Mouse (Mus musculus) forebrain, embryonic 10.5 days (tissue): Measurements from ENCODE around the gene Nol8. TPM values are rescaled to one million over a fixed set of nuclear protein-coding genes. Genes with fewer than 3 reads are reported as not detected.

Source experiments
- DNase-seq: peaks from one replicate; pipeline ENCODE4 v3.0.0-alpha.2; 2017; ENCODE audit warnings: low spot score; ENCODE audit errors: extremely low spot score
- H3K27ac ChIP-seq: fragments of 300-500 bp; sonication (generic); 2 replicates; pipeline ENCODE4 v1.5.1; 2016; ENCODE audit warnings: mild to moderate bottlenecking
- H3K27me3 ChIP-seq: fragments of 300-500 bp; sonication (generic); 2 replicates; pipeline ENCODE4 v1.6.1; 2016; ENCODE audit warnings: mild to moderate bottlenecking; ENCODE audit not compliant: poor library complexity, severe bottlenecking
- H3K36me3 ChIP-seq: fragments of 300-500 bp; sonication (generic); replicated peaks from 2 replicates; pipeline ENCODE4 v1.6.1; 2016; ENCODE audit warnings: mild to moderate bottlenecking, moderate library complexity
- H3K4me1 ChIP-seq: fragments of 300-500 bp; sonication (generic); 2 replicates; pipeline ENCODE4 v1.6.1; 2016
- H3K4me3 ChIP-seq: fragments of 300-500 bp; sonication (generic); 2 replicates; pipeline ENCODE4 v1.5.1; 2016; ENCODE audit warnings: mild to moderate bottlenecking, moderate library complexity
- H3K9me3 ChIP-seq: fragments of 300-500 bp; sonication (generic); 2 replicates; pipeline ENCODE4 v1.6.1; 2016; ENCODE audit warnings: mild to moderate bottlenecking, moderate library complexity
- WGBS: fragments of 180-500 bp; shearing (Covaris S2); methylation state at CpG from one replicate; pipeline ENCODE4 v1.1.7; 2016; 5-methylcytosine and 5-hydroxymethylcytosine counted together
- polyA plus RNA-seq: library from polyadenylated mRNA; unstranded; fragments of >200 nt; fragmentation: Nextera tagmentation; extraction: Ambion mirVana; gene quantifications from 2 replicates; pipeline ENCODE4 v1.2.1, GENCODE M21; 2016

The Nol8 gene
- polyA plus RNA-seq = 23.1 and 25.9 TPM in 2 replicates

DNA sequence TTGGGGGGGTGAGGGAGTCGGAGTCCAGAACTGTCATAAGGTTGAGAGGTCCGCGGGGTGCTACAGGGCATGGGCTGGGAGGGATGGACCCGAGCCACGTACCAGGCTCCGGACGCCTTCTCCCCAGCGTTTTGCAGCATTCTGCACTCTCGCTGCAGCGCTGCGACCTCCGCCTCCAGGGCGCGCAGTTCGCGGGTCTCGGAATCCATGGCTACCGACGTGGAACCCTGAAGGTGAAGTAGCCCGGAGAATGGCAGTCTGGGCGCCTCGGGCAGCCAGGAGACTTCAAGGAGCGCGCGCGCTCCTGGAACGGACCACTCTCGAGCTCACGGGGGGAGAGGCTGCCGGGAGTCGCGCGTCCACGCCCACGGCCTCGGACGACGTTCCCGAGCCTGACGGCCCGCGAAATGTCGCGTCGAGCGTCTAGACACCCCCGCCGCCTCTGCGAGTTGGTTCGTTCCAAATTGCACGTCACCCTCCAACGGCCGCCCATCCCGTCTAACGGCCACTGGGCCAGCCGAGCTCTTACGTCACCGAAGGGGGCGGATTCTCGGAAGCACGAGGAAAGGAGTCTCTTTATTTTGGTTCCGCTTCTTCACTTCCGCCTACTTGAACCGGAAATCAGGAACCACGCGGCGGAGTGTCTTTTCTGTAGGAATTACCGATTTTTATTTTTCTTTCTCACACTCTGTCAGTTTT lies at the start of gene Nol8, which contains the start of gene Cenpp:
TSS of gene Nol8 (plus strand) at position 598 of the 699 bp plus-strand sequence.
TSS of gene Cenpp (minus strand) at position 305 of the 699 bp plus-strand sequence.
- WGBS = under 1% methylated on average over 68 of the region's 68 CpGs
- peak within 1 kb of the TSS; percentile 87 for H3K27ac ChIP-seq
- peaks cover 31% of the 10 kb centered on the region for H3K36me3 ChIP-seq
- H3K27me3 ChIP-seq = no peaks in the 10 kb centered on the region
- DNase-seq = peak; percentile 99
- H3K4me1 ChIP-seq = peaks cover 22% of the 10 kb centered on the region
- no peaks in the 10 kb centered on the region for H3K9me3 ChIP-seq
- H3K4me3 ChIP-seq = peak within 1 kb of the TSS; percentile 86

DNA sequence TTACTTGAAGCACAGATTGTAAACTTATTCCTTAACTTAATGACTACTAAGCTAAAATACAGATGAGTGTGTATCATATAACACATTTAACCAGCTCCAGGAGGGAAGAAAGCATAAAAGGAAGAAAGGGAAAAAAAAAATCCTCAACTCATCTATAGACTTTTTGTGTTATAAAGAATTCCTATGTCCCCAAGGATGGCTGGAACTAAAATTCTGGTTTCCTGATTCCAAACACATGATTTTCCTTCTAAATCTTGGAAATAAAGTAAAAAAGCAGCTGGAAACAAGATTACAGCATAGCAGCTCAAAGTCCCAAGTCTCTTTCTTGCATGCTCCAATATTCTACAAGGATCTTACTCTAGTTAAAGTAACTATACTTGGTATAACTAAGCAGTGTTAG lies 49.3 kb upstream of the Nol8 start:
- Histone ChIP-seq H3K9me3 (peaks cover 3% of the 10 kb centered on the region; the same call in 1 of the 2 replicates), H3K4me1 (no peaks in the 10 kb centered on the region), H3K27me3 (no peaks in the 10 kb centered on the region), H3K4me3 (no peak overlapping the region), H3K36me3 (peaks cover 7% of the 10 kb centered on the region), H3K27ac (no peak overlapping the region)
- DNase-seq = no peak

DNA sequence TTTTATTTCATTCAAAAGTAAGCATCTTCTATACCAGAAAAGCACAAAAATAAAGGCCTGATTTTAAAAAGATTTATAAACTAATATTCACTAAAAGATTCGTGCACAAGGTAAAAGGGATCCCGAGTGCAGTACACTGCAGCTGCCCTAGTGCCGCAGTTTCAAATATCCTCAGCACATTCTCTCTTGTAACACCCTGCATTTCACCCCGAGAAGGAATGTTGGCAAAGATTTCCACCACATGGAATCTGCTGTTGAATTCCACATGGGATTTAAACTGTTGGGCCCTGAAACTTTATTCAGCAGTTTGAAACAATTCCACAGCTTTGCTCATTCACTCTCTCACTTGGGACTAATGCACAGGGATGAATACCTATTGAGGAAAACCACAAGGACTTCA lies 45.2 kb upstream of the Nol8 start, which contains the start of gene Ogn:
TSS of gene Ogn (plus strand) at position 333 of the 400 bp plus-strand sequence.
- no peak within 1 kb of the TSS for H3K27ac ChIP-seq
- WGBS = 78% methylated on average over 4 of the region's 4 CpGs

DNA sequence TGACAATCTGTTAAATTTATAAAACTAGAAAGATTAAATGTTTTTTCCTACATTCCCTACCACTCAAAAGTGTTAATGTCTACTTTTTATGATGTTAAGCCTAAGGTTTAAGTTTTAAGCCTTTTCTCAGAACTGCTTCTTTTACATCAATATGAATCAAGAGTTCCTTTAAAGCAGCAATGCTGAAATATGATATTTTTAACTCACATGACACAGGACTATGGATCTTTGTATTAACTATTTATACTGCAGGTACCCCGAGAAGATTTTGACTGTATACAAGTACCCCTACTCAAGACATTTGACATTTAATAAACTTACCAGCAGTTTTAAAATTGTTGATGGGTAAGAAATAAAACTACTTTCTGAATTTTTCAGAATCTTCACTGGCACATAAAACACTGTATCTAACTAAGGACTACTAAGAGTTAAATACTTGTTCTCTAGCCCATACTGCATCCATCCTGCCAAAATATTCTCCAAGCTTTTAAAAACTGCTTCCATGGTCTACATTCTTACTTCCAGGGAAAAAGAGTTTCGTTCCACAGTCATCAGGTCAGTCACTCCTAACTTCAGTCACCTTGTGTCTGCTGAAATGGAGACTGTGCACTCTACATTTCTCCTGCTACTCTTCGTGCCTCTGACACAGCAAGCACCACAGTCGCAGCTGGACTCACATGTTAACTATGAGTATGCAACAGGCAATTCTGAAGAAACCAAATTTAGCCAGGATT lies 44.1 kb upstream of the Nol8 start:
- no peak for DNase-seq
- H3K36me3 ChIP-seq = no peaks in the 10 kb centered on the region
- no peak overlapping the region for H3K27ac ChIP-seq
- H3K9me3 ChIP-seq = no peaks in the 10 kb centered on the region
- no peaks in the 10 kb centered on the region for H3K27me3 ChIP-seq
- 90% methylated on average over 4 of the region's 4 CpGs for WGBS
- no peak overlapping the region for H3K4me3 ChIP-seq
- no peaks in the 10 kb centered on the region for H3K4me1 ChIP-seq

More for the DNA sequence above, 45.2 kb upstream of the Nol8 start, which contains the start of gene Ogn:
- DNase-seq = no peak
- Histone ChIP-seq H3K36me3 (no peaks in the 10 kb centered on the region), H3K4me3 (no peak within 1 kb of the TSS), H3K4me1 (no peaks in the 10 kb centered on the region), H3K27me3 (no peaks in the 10 kb centered on the region), H3K9me3 (peaks cover 3% of the 10 kb centered on the region; the same call in 1 of the 2 replicates)

- H3K4me1 ChIP-seq = no peaks in the 10 kb centered on the region
- DNase-seq = no peak
- WGBS = 95% methylated on average over 3 of the region's 3 CpGs
- H3K36me3 ChIP-seq = no peaks in the 10 kb centered on the region
- H3K27ac ChIP-seq = no peak overlapping the region
- H3K27me3 ChIP-seq = no peaks in the 10 kb centered on the region
- no peaks in the 10 kb centered on the region for H3K9me3 ChIP-seq
- no peak overlapping the region for H3K4me3 ChIP-seq
Measured at GRCm38 (mm10) chr13:49617021-49617420, 35.9 kb upstream of the Nol8 start.

DNA sequence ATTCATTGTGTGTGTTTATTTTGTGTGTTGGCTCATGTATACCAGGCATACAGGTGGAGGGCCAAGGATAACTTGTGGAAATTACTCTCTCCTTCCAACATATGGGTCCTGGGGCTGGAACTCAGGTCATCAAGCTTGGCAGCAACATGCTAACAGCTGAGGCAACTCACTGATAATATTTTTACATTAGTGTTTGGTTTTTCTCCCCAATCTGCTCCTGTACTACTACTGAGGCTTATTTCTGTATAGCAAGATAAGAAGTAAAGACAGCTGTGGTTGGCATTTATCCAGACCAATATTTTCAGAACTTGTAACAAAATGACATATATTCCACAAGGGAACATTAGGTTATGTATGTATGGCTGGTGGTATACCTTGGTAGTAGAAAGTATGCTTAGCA lies 34.5 kb upstream of the Nol8 start:
- no peaks in the 10 kb centered on the region for H3K27me3 ChIP-seq
- no peaks in the 10 kb centered on the region for H3K9me3 ChIP-seq
- DNase-seq = no peak
- no peak overlapping the region for H3K27ac ChIP-seq
- H3K36me3 ChIP-seq = no peaks in the 10 kb centered on the region
- H3K4me3 ChIP-seq = no peak overlapping the region
- H3K4me1 ChIP-seq = no peaks in the 10 kb centered on the region

DNA sequence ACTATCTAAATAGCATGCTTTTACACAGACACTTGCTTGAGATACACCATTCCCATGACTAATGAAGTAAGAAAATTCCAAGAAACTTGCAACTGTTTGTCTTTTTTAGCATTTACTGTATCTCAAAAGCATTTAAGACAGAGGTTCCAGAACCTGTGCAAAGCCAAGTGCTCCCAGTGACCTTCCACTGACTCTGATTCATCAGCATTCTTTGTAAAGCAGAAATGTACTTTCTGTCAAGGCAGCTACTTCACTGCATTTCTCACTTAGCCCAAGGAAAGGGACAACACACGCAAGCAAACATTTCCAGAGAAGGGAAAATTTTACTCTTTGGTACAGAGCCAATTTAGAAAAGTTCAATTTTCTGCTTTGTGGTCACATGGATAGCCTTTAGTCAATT lies 29.7 kb upstream of the Nol8 start:
- H3K27ac ChIP-seq = no peak overlapping the region
- no peak overlapping the region for H3K4me3 ChIP-seq
- no peaks in the 10 kb centered on the region for H3K36me3 ChIP-seq
- H3K9me3 ChIP-seq = no peaks in the 10 kb centered on the region
- no peaks in the 10 kb centered on the region for H3K27me3 ChIP-seq
- no peak for DNase-seq
- 86% methylated on average over 1 of the region's 1 CpGs for WGBS
- no peaks in the 10 kb centered on the region for H3K4me1 ChIP-seq

DNA sequence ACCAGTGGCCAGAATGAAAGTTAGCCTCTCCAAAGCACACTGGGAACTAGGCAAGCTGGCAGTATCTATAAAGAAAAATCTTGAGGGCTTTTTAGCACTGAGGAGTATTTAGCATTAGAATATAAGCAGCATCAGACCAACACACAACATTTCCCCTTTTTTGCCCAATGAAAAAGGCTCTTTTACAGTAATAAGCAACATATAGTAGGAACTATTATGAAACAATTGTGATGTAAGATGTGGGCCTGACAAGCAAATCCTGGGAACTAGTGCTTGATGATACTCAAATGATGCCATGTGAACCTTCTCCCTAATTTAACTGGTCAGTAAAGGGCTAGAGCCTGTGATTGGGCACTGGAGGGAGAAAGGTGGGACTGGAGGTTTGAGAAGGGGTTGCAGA lies 24.7 kb upstream of the Nol8 start:
- Histone ChIP-seq H3K27me3 (no peaks in the 10 kb centered on the region), H3K4me1 (no peaks in the 10 kb centered on the region)
- DNase-seq = no peak

DNA sequence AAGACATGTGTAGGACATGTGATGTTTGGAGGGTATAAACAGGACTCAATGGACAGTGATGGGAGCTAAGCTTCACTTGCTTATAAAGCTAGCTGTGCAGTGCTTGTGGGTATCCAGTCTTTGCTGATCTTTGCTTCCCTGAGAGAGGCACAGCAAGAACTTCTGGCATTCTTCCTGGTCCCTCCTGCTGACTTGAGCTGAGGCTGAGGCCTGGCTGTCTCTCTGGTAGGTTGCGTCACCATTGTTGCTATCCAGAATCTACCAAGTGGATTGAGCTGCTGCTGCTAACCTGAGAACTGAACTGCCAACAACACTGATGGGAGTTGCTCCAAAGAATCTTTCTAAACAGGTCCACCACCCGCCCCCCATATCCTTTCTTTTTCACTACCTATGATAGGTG lies 23.8 kb upstream of the Nol8 start:
- DNase-seq = no peak
- Histone ChIP-seq H3K4me3 (no peak overlapping the region), H3K27ac (no peak overlapping the region), H3K9me3 (no peaks in the 10 kb centered on the region), H3K27me3 (no peaks in the 10 kb centered on the region), H3K36me3 (peaks cover 2% of the 10 kb centered on the region; the same call in 1 of the 2 replicates), H3K4me1 (no peaks in the 10 kb centered on the region)
- WGBS = 85% methylated on average over 2 of the region's 2 CpGs

More for the DNA sequence above, 24.7 kb upstream of the Nol8 start:
- Histone ChIP-seq H3K36me3 (peaks cover 2% of the 10 kb centered on the region; the same call in 1 of the 2 replicates), H3K4me3 (no peak overlapping the region), H3K27ac (no peak overlapping the region), H3K9me3 (no peaks in the 10 kb centered on the region)

GRCm38 (mm10) chr13:49639965-49640364 lies 12.9 kb upstream of the Nol8 start:
- Histone ChIP-seq H3K36me3 (peaks cover 18% of the 10 kb centered on the region; the same call in 1 of the 2 replicates), H3K9me3 (no peaks in the 10 kb centered on the region), H3K27ac (no peak overlapping the region), H3K4me3 (no peak overlapping the region), H3K4me1 (no peaks in the 10 kb centered on the region), H3K27me3 (no peaks in the 10 kb centered on the region)
- no peak for DNase-seq
- 94% methylated on average over 2 of the region's 2 CpGs for WGBS

- no peaks in the 10 kb centered on the region for H3K9me3 ChIP-seq
- H3K27ac ChIP-seq = no peak overlapping the region
- H3K4me1 ChIP-seq = no peaks in the 10 kb centered on the region
- H3K36me3 ChIP-seq = peaks cover 16% of the 10 kb centered on the region
- no peak overlapping the region for H3K4me3 ChIP-seq
- no peak for DNase-seq
- WGBS = 86% methylated on average over 6 of the region's 6 CpGs
- H3K27me3 ChIP-seq = no peaks in the 10 kb centered on the region
Measured at GRCm38 (mm10) chr13:49642650-49643049, 10.2 kb upstream of the Nol8 start.

DNA sequence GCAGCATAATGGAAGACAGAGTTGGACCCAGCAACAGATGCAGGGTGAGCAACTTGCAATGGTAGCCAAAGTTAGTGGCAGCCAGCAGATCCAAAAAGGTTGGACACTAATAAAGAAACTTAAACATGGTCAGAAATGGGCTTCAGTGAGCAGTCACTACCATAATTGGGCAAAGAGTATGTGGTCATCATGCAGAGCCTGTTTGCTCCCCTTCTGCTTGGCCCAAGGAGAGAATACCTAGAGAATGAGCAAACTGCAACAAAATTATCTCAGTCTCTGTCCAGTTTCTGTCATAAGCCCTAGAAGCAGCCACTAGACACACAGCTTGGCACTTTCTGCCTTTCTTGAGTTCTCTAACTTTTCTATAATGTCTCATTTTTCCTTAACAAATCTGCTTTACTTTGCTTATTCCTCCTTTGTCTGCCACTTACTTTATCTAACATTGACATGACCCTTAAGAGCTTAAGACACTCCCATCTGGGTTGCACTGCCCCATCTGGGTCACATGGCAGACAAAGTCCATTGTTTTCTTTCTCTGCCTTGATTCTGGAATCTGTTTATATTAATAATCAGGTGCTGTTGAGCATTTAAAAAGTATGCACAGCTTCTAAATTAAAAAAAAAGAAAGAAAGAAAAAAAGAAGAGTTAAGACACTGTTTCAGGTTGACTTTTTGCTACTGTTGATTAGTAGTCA lies 9.1 kb upstream of the Nol8 start:
- H3K27me3 ChIP-seq = no peaks in the 10 kb centered on the region
- DNase-seq = no peak
- no peak overlapping the region for H3K4me3 ChIP-seq
- H3K4me1 ChIP-seq = no peaks in the 10 kb centered on the region
- no peaks in the 10 kb centered on the region for H3K9me3 ChIP-seq
- peaks cover 16% of the 10 kb centered on the region for H3K36me3 ChIP-seq
- no peak overlapping the region for H3K27ac ChIP-seq
